Mouse (Mus musculus) C2C12 (cell line): Measurements from ENCODE around the gene Cdh22.

Source experiments
- CTCF ChIP-seq: IDR thresholded peaks from one replicate; pipeline ENCODE4 v1.5.1; 2011; ENCODE audit not compliant: control insufficient read depth, insufficient read depth, insufficient read length
- MAX ChIP-seq: IDR thresholded peaks from one replicate; pipeline ENCODE4 v1.6.1; 2011; ENCODE audit warnings: mild to moderate bottlenecking, control low read depth
- MYOG ChIP-seq: IDR thresholded peaks from one replicate; pipeline ENCODE4 v1.6.1; 2011; ENCODE audit not compliant: control insufficient read depth, insufficient read length; ENCODE audit errors: extremely low read depth

GRCm38 (mm10) chr2:165073381-165073781 is 161.3 kb downstream of the Cdh22 start:
- no peak for TF ChIP-seq MAX
- TF ChIP-seq CTCF = no peak
- no peak for TF ChIP-seq MYOG
